Mouse (Mus musculus): ENCODE measurements at regions not wholly inside any gene's neighbourhood (a gene's known extent, or its start where the extent isn't known, plus 50 kb on each side); places are given as distances from the start of the nearest gene placed in this dataset.

DNA sequence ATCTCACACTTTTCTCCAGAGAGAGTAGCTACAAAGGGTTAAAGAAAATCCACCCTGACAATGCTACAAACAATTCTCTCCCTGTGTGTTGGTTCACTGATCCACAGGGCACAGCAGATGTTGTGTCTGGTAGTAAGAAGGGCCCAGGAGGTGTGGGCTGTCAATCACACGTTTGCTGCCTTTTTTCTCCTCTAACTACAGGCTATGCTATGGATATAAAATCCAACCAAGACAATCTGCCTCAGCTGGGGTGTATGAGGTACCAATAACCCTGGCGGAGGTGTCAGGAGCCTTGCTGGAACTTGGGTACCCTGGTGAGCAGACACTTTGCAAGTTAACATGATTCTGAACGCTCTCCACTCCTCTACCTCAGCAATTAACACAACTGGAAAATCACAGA lies 1002.1 kb upstream of the Pou3f2 start:
- intact Hi-C loops (cut with DNase I), result no loop called here
- no peak for DNase-seq (ENCODE audit: low spot score in 2 of 2)

- intact Hi-C loops (cut with DNase I), result no loop called here
These were observed 1003.1 kb upstream of the Pou3f2 start for GRCm38 (mm10) chr4:23491255-23491654.

GRCm38 (mm10) chr4:23498710-23499109 lies 997.5 kb upstream of the Mms22l start:
- intact Hi-C loops (cut with DNase I), result loop anchor here (5.0 kb wide), 1 partner anchor 1011 kb away; the partner anchor contains the start of gene Pou3f2
- peak in 1 of 2 experiments; percentile 65 for DNase-seq (ENCODE audit: low spot score in 2 of 2)

More at GRCm38 (mm10) chr4:23491255-23491654, 1003.1 kb upstream of the Pou3f2 start:
- DNase-seq (ENCODE audit: low spot score in 2 of 2), result no peak

- intact Hi-C loops (cut with DNase I), result no loop called here
These were observed 991.4 kb upstream of the Mms22l start for GRCm38 (mm10) chr4:23504770-23505420.

DNA sequence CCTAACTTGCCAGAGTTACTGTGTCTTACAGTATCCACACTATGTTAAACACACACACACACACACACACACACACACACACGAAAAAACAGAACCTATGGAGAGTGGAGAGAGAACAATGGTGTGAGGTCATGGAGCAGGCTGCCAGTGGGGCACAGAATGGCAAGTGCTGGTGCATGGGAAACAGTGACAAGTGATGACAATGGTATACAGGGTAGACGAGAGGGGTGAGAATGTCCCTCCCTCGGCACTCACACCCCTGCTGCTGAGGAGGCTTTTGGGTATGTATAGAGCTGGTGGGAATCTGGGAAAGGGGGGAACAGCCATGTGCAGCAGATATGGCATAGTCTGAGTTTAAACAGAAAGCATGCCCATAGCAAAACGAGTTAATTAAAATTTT lies 985.4 kb upstream of the Mms22l start:
- DNase-seq (ENCODE audit: low spot score in 2 of 2), result no peak
- intact Hi-C loops (cut with DNase I), result loop anchor here (5.0 kb wide), 1 partner anchor 1019 kb away; no protein-coding TSS in a partner anchor

More at GRCm38 (mm10) chr4:23504770-23505420, 991.4 kb upstream of the Mms22l start:
- DNase-seq (ENCODE audit: low spot score in 2 of 2), result no peak

DNA sequence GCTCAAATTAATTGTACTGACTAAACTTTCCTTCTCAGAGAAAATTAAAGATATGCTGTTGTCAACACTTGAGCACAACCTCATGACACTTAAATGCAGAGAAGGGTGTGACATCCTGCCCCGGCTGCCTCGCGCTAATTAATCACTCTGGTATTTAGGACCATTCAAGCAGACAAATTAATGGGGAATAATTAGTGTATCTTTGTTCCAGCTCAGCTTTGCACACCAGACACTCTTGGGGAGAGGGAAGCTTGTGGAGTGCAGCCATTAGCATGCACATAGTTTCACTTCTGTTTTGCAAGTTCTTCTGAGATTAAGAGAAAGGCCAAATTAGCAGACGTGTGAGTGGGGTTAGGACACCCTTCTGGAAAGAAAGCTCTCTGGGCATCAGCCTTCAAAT lies 984.2 kb upstream of the Mms22l start:
- intact Hi-C loops (cut with DNase I), result loop anchor here (5.0 kb wide), 1 partner anchor 1020 kb away; no protein-coding TSS in a partner anchor

GRCm38 (mm10) chr4:23513939-23514338 lies 982.3 kb upstream of the Mms22l start:
- intact Hi-C loops (cut with DNase I), result loop anchor here (5.0 kb wide), 1 partner anchor 1022 kb away; no protein-coding TSS in a partner anchor
- DNase-seq (ENCODE audit: low spot score in 2 of 2), result no peak

More for the DNA sequence above, 984.2 kb upstream of the Mms22l start:
- DNase-seq (ENCODE audit: low spot score in 2 of 2), result no peak

Data from left cerebral cortex, postnatal 25 days (tissue).